Mouse (Mus musculus) lung, postnatal 0 days (tissue): ENCODE measurements around the gene Dcakd.

Experiments used
- CTCF ChIP-seq: IDR thresholded peaks from 2 replicates; pipeline ENCODE4 v1.5.1; 2016; ENCODE audit warnings: antibody characterized with exemption, mild to moderate bottlenecking
- EP300 ChIP-seq: IDR thresholded peaks from 2 replicates; pipeline ENCODE4 v1.6.1; 2016; ENCODE audit warnings: antibody characterized with exemption, mild to moderate bottlenecking, control low read depth

DNA sequence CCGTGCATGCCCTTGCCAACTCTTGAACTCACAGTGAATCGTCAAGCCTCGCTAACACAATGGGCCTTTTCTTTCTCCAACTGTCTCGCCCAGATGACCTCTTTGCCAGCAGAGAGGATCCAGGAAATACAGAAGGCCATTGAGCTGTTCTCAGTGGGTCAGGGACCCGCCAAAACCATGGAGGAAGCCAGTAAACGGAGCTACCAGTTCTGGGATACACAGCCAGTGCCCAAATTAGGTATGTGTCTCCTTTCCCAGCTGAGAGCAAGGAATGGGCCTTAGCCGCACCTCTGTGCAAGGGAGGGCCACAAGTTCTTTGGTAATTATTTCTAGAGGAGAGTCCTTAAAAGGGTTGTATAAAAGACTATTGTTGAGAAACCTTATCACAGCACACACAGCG lies 18.2 kb upstream of the Dcakd start:
- TF ChIP-seq CTCF (no peak), EP300 (no peak)
